Mouse (Mus musculus): ENCODE data around the gene Myh1. TPM values are rescaled to one million over a fixed set of nuclear protein-coding genes. Genes with fewer than 3 reads are reported as not detected.

The Myh1 gene
- polyA plus RNA-seq, 1 experiment from 2014 or later, result not detected

- TF ChIP-seq CTCF (IDR thresholded peaks at IDR 0.05; ENCODE audit: low read depth), result no peak
These were observed 24.6 kb downstream of the Myh1 start for GRCm38 (mm10) chr11:67224466-67224865.

GRCm38 (mm10) chr11:67228731-67229130 lies 28.9 kb downstream of the Myh1 start:
- H3K4me3 ChIP-seq (replicated peaks; ENCODE audit: low read depth, low read length), result no peak overlapping the region
- WGBS, result 77% methylated on average over 3 of the region's 3 CpGs

More at GRCm38 (mm10) chr11:67224466-67224865, 24.6 kb downstream of the Myh1 start:
- no peak overlapping the region for H3K4me3 ChIP-seq (replicated peaks; ENCODE audit: low read depth, low read length)
- H3K27me3 ChIP-seq (ENCODE audit: insufficient read depth, low read length), result no peaks in the 10 kb centered on the region
- no peak overlapping the region for H3K4me2 ChIP-seq (ENCODE audit: low read length)
- no peak overlapping the region for H3K27ac ChIP-seq
- H3K4me1 ChIP-seq (replicated peaks; ENCODE audit: insufficient read depth, low read length), result no peaks in the 10 kb centered on the region
- no peaks in the 10 kb centered on the region for H3K36me3 ChIP-seq (ENCODE audit: insufficient read depth, low read length)
- no peaks in the 10 kb centered on the region for H3K9me3 ChIP-seq (replicated peaks; ENCODE audit: low read length)
- no peak overlapping the region for H3K9ac ChIP-seq (ENCODE audit: low read depth, low read length)
- no peak for ATAC-seq (replicated peaks; ENCODE audit: low FRiP score, low read depth)
- DNase-seq (ENCODE audit: low spot score), result no peak
- WGBS, result 75% methylated on average over 3 of the region's 3 CpGs

GRCm38 (mm10) chr11:67229166-67229565 lies 29.3 kb downstream of the Myh1 start:
- no peak for TF ChIP-seq CTCF (IDR thresholded peaks at IDR 0.05; ENCODE audit: low read depth)
- Histone ChIP-seq H3K4me1 (replicated peaks; ENCODE audit: insufficient read depth, low read length) (no peaks in the 10 kb centered on the region), H3K4me3 (replicated peaks; ENCODE audit: low read depth, low read length) (no peak overlapping the region), H3K27ac (no peak overlapping the region), H3K4me2 (ENCODE audit: low read length) (no peak overlapping the region), H3K9ac (ENCODE audit: low read depth, low read length) (no peak overlapping the region), H3K27me3 (ENCODE audit: insufficient read depth, low read length) (no peaks in the 10 kb centered on the region), H3K9me3 (replicated peaks; ENCODE audit: low read length) (no peaks in the 10 kb centered on the region), H3K36me3 (ENCODE audit: insufficient read depth, low read length) (no peaks in the 10 kb centered on the region)
- WGBS, result 59% methylated on average over 5 of the region's 5 CpGs
- ATAC-seq (replicated peaks; ENCODE audit: low FRiP score, low read depth) (no peak), DNase-seq (ENCODE audit: low spot score) (no peak)

More at GRCm38 (mm10) chr11:67228731-67229130, 28.9 kb downstream of the Myh1 start:
- H3K36me3 ChIP-seq (ENCODE audit: insufficient read depth, low read length), result no peaks in the 10 kb centered on the region
- H3K27me3 ChIP-seq (ENCODE audit: insufficient read depth, low read length), result no peaks in the 10 kb centered on the region
- H3K9me3 ChIP-seq (replicated peaks; ENCODE audit: low read length), result no peaks in the 10 kb centered on the region
- no peaks in the 10 kb centered on the region for H3K4me1 ChIP-seq (replicated peaks; ENCODE audit: insufficient read depth, low read length)
- ATAC-seq (replicated peaks; ENCODE audit: low FRiP score, low read depth), result no peak
- no peak overlapping the region for H3K27ac ChIP-seq
- no peak for TF ChIP-seq CTCF (IDR thresholded peaks at IDR 0.05; ENCODE audit: low read depth)
- H3K9ac ChIP-seq (ENCODE audit: low read depth, low read length), result no peak overlapping the region
- H3K4me2 ChIP-seq (ENCODE audit: low read length), result no peak overlapping the region
- no peak for DNase-seq (ENCODE audit: low spot score)

GRCm38 (mm10) chr11:67229946-67230345 lies 30.1 kb downstream of the Myh1 start:
- WGBS, result 82% methylated on average over 2 of the region's 2 CpGs
- H3K4me3 ChIP-seq (replicated peaks; ENCODE audit: low read depth, low read length), result no peak overlapping the region
- no peaks in the 10 kb centered on the region for H3K36me3 ChIP-seq (ENCODE audit: insufficient read depth, low read length)
- no peak for DNase-seq (ENCODE audit: low spot score)
- no peaks in the 10 kb centered on the region for H3K27me3 ChIP-seq (ENCODE audit: insufficient read depth, low read length)
- no peaks in the 10 kb centered on the region for H3K9me3 ChIP-seq (replicated peaks; ENCODE audit: low read length)
- no peak overlapping the region for H3K9ac ChIP-seq (ENCODE audit: low read depth, low read length)
- H3K4me2 ChIP-seq (ENCODE audit: low read length), result no peak overlapping the region
- H3K27ac ChIP-seq, result no peak overlapping the region
- H3K4me1 ChIP-seq (replicated peaks; ENCODE audit: insufficient read depth, low read length), result no peaks in the 10 kb centered on the region
- ATAC-seq (replicated peaks; ENCODE audit: low FRiP score, low read depth), result no peak
- TF ChIP-seq CTCF (IDR thresholded peaks at IDR 0.05; ENCODE audit: low read depth), result no peak

GRCm38 (mm10) chr11:67235639-67236358 lies 35.9 kb downstream of the Myh1 start:
- no peaks in the 10 kb centered on the region for H3K4me1 ChIP-seq (replicated peaks; ENCODE audit: insufficient read depth, low read length)
- peak; percentile 75 for TF ChIP-seq CTCF (IDR thresholded peaks at IDR 0.05; ENCODE audit: low read depth)
- no peaks in the 10 kb centered on the region for H3K27me3 ChIP-seq (ENCODE audit: insufficient read depth, low read length)
- peak; percentile 75 for DNase-seq (ENCODE audit: low spot score)
- H3K27ac ChIP-seq, result no peak overlapping the region
- no peak overlapping the region for H3K4me3 ChIP-seq (replicated peaks; ENCODE audit: low read depth, low read length)
- WGBS, result 55% methylated on average over 5 of the region's 5 CpGs
- no peaks in the 10 kb centered on the region for H3K9me3 ChIP-seq (replicated peaks; ENCODE audit: low read length)
- ATAC-seq (replicated peaks; ENCODE audit: low FRiP score, low read depth), result no peak
- no peak overlapping the region for H3K4me2 ChIP-seq (ENCODE audit: low read length)
- H3K36me3 ChIP-seq (ENCODE audit: insufficient read depth, low read length), result no peaks in the 10 kb centered on the region
- H3K9ac ChIP-seq (ENCODE audit: low read depth, low read length), result no peak overlapping the region

GRCm38 (mm10) chr11:67236799-67237198 lies 36.9 kb downstream of the Myh1 start:
- no peak for ATAC-seq (replicated peaks; ENCODE audit: low FRiP score, low read depth)

More at GRCm38 (mm10) chr11:67236799-67237198, 36.9 kb downstream of the Myh1 start:
- H3K9me3 ChIP-seq (replicated peaks; ENCODE audit: low read length), result no peaks in the 10 kb centered on the region
- H3K36me3 ChIP-seq (ENCODE audit: insufficient read depth, low read length), result no peaks in the 10 kb centered on the region
- no peaks in the 10 kb centered on the region for H3K4me1 ChIP-seq (replicated peaks; ENCODE audit: insufficient read depth, low read length)
- no peak for DNase-seq (ENCODE audit: low spot score)
- H3K4me2 ChIP-seq (ENCODE audit: low read length), result no peak overlapping the region
- WGBS, result 79% methylated on average over 9 of the region's 9 CpGs
- no peaks in the 10 kb centered on the region for H3K27me3 ChIP-seq (ENCODE audit: insufficient read depth, low read length)
- TF ChIP-seq CTCF (IDR thresholded peaks at IDR 0.05; ENCODE audit: low read depth), result no peak
- no peak overlapping the region for H3K4me3 ChIP-seq (replicated peaks; ENCODE audit: low read depth, low read length)
- H3K9ac ChIP-seq (ENCODE audit: low read depth, low read length), result no peak overlapping the region
- no peak overlapping the region for H3K27ac ChIP-seq

Data from kidney, postnatal 0 days (tissue).